Mouse (Mus musculus) CD4-positive, CD25-positive, alpha-beta regulatory T cell, adult 2 months (primary cell): ENCODE data around the gene 9430015G10Rik.

Experiments
- DNase-seq: peaks from one replicate; pipeline ENCODE4 v3.0.0-alpha.2; 2012; ENCODE audit warnings: low read depth, low spot score

9430015G10Rik gene

DNA sequence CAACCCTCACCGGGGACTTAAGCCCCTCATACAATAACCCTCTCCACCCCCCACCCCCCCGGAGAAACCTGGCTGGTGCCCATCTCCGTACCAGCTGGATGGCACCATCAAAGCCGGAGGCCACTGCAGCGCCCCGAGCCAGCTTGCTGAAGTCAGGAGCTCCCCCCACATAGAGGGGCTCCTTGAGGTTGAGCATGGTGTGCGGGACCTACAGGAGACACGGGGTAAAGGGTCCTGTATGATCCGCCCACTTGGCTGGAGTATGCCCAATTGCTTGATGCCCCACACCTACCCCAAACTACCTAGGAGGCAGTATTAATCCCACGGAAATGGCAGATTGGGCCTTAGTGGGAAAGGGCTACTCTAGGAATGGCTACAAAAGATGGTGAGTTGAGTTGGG, 59.3 kb downstream of the 9430015G10Rik start:
- no peak for DNase-seq

DNA sequence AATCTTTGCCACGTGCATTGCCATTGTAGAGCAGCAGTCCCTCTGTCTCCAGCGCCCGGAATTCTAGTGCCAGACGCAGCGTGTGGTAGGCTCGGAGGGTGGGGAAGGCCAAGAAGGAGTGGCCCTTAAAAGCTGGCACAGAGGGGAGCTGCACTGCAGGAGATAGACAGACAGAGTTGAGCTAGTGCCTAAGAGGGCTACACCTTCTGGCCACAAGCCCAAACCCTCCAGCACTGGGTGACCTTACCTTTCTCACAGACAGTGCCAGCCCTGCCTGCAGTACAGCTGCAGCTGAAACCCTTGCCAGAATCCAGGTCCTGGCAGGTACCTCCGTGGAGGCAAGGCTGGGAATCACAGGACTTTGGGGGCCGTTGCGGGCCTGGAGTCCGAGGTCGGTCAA, 62.0 kb downstream of the 9430015G10Rik start:
- DNase-seq = no peak
